Mouse (Mus musculus) limb, embryonic 11.5 days (tissue): ENCODE data around the gene Hdhd5. TPM values are rescaled to one million over a fixed set of nuclear protein-coding genes. Genes with fewer than 3 reads are reported as not detected.

Experiments used
- ATAC-seq: fragments of 200-750 bp; cut with Nextera tagmentation; 2 replicates; pipeline ENCODE4 v1.8.0; 2017; ENCODE audit warnings: low read depth; ENCODE audit not compliant: insufficient number of reproducible peaks, low FRiP score, low TSS enrichment
- DNase-seq: peaks from one replicate; pipeline ENCODE4 v3.0.0-alpha.2; 2015; ENCODE audit warnings: low spot score
- H3K27ac ChIP-seq: fragments of 300-500 bp; sonication (generic); replicated peaks from 2 replicates; pipeline ENCODE4 v1.5.1; 2014; ENCODE audit warnings: low read depth, mild to moderate bottlenecking, low read length
- H3K27me3 ChIP-seq: fragments of 300-500 bp; sonication (generic); 2 replicates; pipeline ENCODE4 v1.6.1; 2014; ENCODE audit warnings: mild to moderate bottlenecking, low read length, mixed read lengths; ENCODE audit not compliant: control insufficient read depth, insufficient read depth
- H3K36me3 ChIP-seq: fragments of 300-500 bp; sonication (generic); 2 replicates; pipeline ENCODE4 v1.6.1; 2014; ENCODE audit warnings: mild to moderate bottlenecking, low read length, moderate library complexity, mixed read lengths; ENCODE audit not compliant: control insufficient read depth, insufficient read depth
- H3K4me1 ChIP-seq: fragments of 300-500 bp; sonication (generic); 2 replicates; pipeline ENCODE4 v1.6.1; 2014; ENCODE audit warnings: low read length, mixed read lengths; ENCODE audit not compliant: control insufficient read depth, insufficient read depth
- H3K4me2 ChIP-seq: fragments of 300-500 bp; sonication (generic); 2 replicates; pipeline ENCODE4 v1.6.1; 2014; ENCODE audit warnings: low read depth, mild to moderate bottlenecking, moderate library complexity; ENCODE audit not compliant: severe bottlenecking
- H3K4me3 ChIP-seq: fragments of 300-500 bp; sonication (generic); 2 replicates; pipeline ENCODE4 v1.5.1; 2014; ENCODE audit warnings: low read depth, low read length
- H3K9ac ChIP-seq: fragments of 300-500 bp; sonication (generic); 2 replicates; pipeline ENCODE4 v1.6.1; 2014; ENCODE audit warnings: mild to moderate bottlenecking, low read length
- H3K9me3 ChIP-seq: fragments of 300-500 bp; sonication (generic); 2 replicates; pipeline ENCODE4 v1.6.1; 2016; ENCODE audit warnings: low read length; ENCODE audit not compliant: control insufficient read depth
- WGBS: fragments of 180-500 bp; shearing (Covaris S2); extraction: QIAGEN DNeasy Blood & Tissue Kit; methylation state at CpG from one replicate; pipeline ENCODE4 v1.1.7; 2014; 5-methylcytosine and 5-hydroxymethylcytosine counted together
- polyA plus RNA-seq: library from polyadenylated mRNA; unstranded; fragments of >200 nt; fragmentation: Nextera tagmentation; extraction: Ambion mirVana; gene quantifications from 2 replicates; pipeline ENCODE4 v1.2.1, GENCODE M21; 2014

The Hdhd5 gene
- polyA plus RNA-seq, 1 experiment from 2014 or later, result 16.8 TPM

GRCm38 (mm10) chr6:120519647-120520046 is 11.5 kb downstream of the Hdhd5 start:
- no peak overlapping the region for H3K9ac ChIP-seq

GRCm38 (mm10) chr6:120517311-120517710 is 13.8 kb downstream of the Hdhd5 start:
- H3K4me1 ChIP-seq, result no peaks in the 10 kb centered on the region
- no peak overlapping the region for H3K4me3 ChIP-seq
- DNase-seq, result no peak
- no peak overlapping the region for H3K9ac ChIP-seq
- H3K4me2 ChIP-seq, result no peak overlapping the region
- WGBS, result 93% methylated on average over 5 of the region's 5 CpGs
- H3K27me3 ChIP-seq, result no peaks in the 10 kb centered on the region
- H3K27ac ChIP-seq, result no peak overlapping the region
- H3K9me3 ChIP-seq, result no peaks in the 10 kb centered on the region
- H3K36me3 ChIP-seq, result no peaks in the 10 kb centered on the region; the same call in 1 of the 2 replicates
- no peak for ATAC-seq

More at GRCm38 (mm10) chr6:120519647-120520046, 11.5 kb downstream of the Hdhd5 start:
- WGBS, result 78% methylated on average over 5 of the region's 5 CpGs
- Histone ChIP-seq H3K4me3 (no peak overlapping the region), H3K27me3 (no peaks in the 10 kb centered on the region), H3K27ac (no peak overlapping the region), H3K36me3 (peaks cover 5% of the 10 kb centered on the region; the same call in 1 of the 2 replicates), H3K4me2 (no peak overlapping the region), H3K4me1 (no peaks in the 10 kb centered on the region), H3K9me3 (no peaks in the 10 kb centered on the region)
- ATAC-seq (no peak), DNase-seq (no peak)

DNA sequence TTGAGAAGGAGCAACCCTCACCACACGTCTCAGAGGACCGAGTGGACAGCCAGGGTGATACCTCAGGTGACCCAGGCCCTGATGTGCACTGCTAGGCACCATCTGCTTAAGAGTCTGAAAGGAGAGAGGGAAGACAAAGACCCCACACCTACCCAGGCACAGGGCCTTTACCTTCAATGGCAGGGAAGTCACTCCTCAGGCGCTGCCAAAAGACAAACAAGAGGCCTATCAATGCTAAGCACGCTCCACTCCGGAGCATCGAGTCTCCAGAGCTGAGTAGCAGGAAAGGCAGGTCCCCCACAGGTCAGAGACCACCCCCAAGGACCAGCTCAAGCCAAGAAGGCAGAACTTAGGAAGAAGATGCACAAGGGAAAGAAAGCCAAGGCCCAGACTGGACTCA is 14.2 kb downstream of the Hdhd5 start:
- Histone ChIP-seq H3K4me2 (no peak overlapping the region), H3K4me1 (no peaks in the 10 kb centered on the region), H3K36me3 (no peaks in the 10 kb centered on the region; the same call in 1 of the 2 replicates), H3K9ac (no peak overlapping the region), H3K27me3 (no peaks in the 10 kb centered on the region), H3K27ac (no peak overlapping the region), H3K9me3 (no peaks in the 10 kb centered on the region), H3K4me3 (no peak overlapping the region)
- DNase-seq, result no peak
- WGBS, result 94% methylated on average over 6 of the region's 6 CpGs
- ATAC-seq, result no peak

DNA sequence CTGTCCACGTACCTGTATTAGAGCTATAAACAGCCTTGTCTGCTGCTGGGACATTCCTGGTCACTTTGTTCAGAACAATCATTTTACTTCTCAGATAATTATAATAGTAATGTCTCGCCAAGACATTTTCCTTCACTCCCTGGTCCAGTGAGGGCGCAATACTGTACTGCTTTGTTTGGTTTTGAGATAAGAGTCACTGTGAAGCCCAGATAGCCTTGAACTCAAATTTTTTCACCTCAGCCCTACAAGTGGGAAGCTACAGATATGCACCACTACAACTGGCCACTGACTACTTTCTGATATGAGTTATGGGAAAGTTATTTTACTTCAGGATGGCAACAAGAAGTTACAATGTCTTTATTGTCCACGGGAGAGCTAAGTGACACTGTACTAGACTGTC is 14.7 kb downstream of the Hdhd5 start:
- H3K36me3 ChIP-seq, result no peaks in the 10 kb centered on the region; the same call in 1 of the 2 replicates
- no peak overlapping the region for H3K27ac ChIP-seq
- DNase-seq (no peak), ATAC-seq (no peak)
- no peaks in the 10 kb centered on the region for H3K4me1 ChIP-seq
- H3K9ac ChIP-seq, result no peak overlapping the region
- no peaks in the 10 kb centered on the region for H3K9me3 ChIP-seq
- no peaks in the 10 kb centered on the region for H3K27me3 ChIP-seq
- 94% methylated on average over 4 of the region's 4 CpGs for WGBS
- H3K4me2 ChIP-seq, result no peak overlapping the region
- no peak overlapping the region for H3K4me3 ChIP-seq

DNA sequence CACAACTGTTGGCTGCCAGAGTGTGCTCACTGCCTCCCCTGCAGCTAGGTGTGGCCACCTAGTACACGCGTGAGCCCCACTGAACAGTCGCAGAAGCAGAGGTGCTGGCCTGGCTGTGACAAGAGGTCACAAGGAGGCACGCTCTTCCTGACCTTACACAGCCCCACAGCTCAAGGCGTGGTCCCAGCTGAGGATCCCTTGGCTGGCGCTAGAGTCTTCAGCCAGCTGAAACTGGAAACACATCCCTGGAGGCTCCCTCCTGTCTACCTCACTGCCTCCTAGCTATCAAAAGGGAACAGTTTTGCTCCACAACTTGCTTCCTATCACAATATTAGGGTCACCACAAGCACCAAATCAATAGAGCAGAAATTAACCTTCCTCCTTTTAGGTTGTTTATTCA is 19.9 kb downstream of the Hdhd5 start:
- Histone ChIP-seq H3K9ac (no peak overlapping the region), H3K27ac (no peak overlapping the region), H3K4me2 (no peak overlapping the region), H3K36me3 (no peaks in the 10 kb centered on the region; the same call in 1 of the 2 replicates), H3K4me3 (no peak overlapping the region), H3K27me3 (no peaks in the 10 kb centered on the region), H3K9me3 (no peaks in the 10 kb centered on the region), H3K4me1 (no peaks in the 10 kb centered on the region)
- ATAC-seq (no peak), DNase-seq (no peak)
- 72% methylated on average over 6 of the region's 6 CpGs for WGBS

DNA sequence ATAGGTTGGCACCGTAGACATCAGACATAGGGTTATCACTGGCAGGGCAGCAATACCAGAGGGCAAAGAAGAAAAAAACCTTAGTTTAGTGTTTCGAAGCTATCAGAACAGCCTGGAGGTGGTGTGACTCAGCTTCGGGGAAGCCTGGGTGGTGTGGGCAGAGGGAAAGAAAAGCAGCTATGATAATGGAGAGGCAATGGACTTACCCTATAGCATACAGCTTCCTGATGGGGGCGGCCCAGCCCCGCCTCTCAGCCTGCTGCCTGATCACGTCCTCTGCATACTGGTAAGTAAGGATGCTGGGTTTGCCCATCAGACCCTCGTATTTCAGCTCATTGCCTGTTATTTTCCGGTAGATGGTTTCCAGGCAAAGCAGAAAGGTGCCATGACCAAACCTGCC is 20.7 kb downstream of the Hdhd5 start:
- WGBS, result 79% methylated on average over 8 of the region's 8 CpGs
- Histone ChIP-seq H3K9ac (no peak overlapping the region), H3K9me3 (no peaks in the 10 kb centered on the region), H3K36me3 (no peaks in the 10 kb centered on the region; the same call in 1 of the 2 replicates), H3K4me3 (no peak overlapping the region), H3K4me1 (no peaks in the 10 kb centered on the region), H3K27me3 (no peaks in the 10 kb centered on the region), H3K4me2 (no peak overlapping the region), H3K27ac (no peak overlapping the region)
- DNase-seq (no peak), ATAC-seq (no peak)

DNA sequence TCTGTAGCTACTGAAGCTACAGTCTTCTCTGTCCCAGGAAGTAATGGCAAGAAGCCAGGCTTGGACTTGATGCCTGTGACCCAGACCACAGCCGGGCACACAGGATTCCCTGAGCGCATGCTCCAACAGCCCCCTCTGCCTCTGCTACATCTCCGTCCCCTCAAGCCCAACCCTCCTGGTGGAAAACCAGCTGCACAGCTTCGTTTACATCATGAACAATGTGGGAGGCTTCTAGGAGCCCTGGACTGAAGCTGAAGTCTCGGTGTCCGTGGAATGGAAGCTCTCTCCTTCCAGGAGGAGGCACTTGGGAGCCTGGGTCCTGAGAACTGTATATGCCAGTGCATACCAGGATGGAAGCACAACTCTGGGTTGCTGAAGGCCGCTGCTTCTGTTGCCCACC is 21.1 kb downstream of the Hdhd5 start:
- Histone ChIP-seq H3K36me3 (no peaks in the 10 kb centered on the region; the same call in 1 of the 2 replicates), H3K4me3 (no peak overlapping the region), H3K4me2 (no peak overlapping the region), H3K4me1 (no peaks in the 10 kb centered on the region), H3K27ac (no peak overlapping the region), H3K9me3 (no peaks in the 10 kb centered on the region), H3K27me3 (no peaks in the 10 kb centered on the region), H3K9ac (no peak overlapping the region)
- no peak for DNase-seq
- ATAC-seq, result no peak
- 90% methylated on average over 7 of the region's 7 CpGs for WGBS

- H3K4me1 ChIP-seq, result no peaks in the 10 kb centered on the region
- H3K27ac ChIP-seq, result no peak overlapping the region
- DNase-seq (no peak), ATAC-seq (no peak)
- no peak overlapping the region for H3K9ac ChIP-seq
- H3K27me3 ChIP-seq, result no peaks in the 10 kb centered on the region
- WGBS, result 76% methylated on average over 4 of the region's 4 CpGs
- H3K4me2 ChIP-seq, result no peak overlapping the region
- H3K4me3 ChIP-seq, result no peak overlapping the region
- H3K36me3 ChIP-seq, result no peaks in the 10 kb centered on the region; the same call in 1 of the 2 replicates
- H3K9me3 ChIP-seq, result no peaks in the 10 kb centered on the region
These were observed 22.5 kb downstream of the Hdhd5 start for GRCm38 (mm10) chr6:120508645-120509044.

GRCm38 (mm10) chr6:120505531-120505930 is 25.6 kb downstream of the Hdhd5 start:
- WGBS, result 66% methylated on average over 4 of the region's 4 CpGs

More at GRCm38 (mm10) chr6:120505531-120505930, 25.6 kb downstream of the Hdhd5 start:
- Histone ChIP-seq H3K4me2 (no peak overlapping the region), H3K27ac (no peak overlapping the region), H3K36me3 (no peaks in the 10 kb centered on the region; the same call in 1 of the 2 replicates), H3K9me3 (no peaks in the 10 kb centered on the region), H3K4me3 (no peak overlapping the region), H3K4me1 (no peaks in the 10 kb centered on the region), H3K9ac (no peak overlapping the region), H3K27me3 (no peaks in the 10 kb centered on the region)
- DNase-seq (no peak), ATAC-seq (no peak)
